Mouse (Mus musculus): ENCODE measurements around the gene Prkca. TPM values are rescaled to one million over a fixed set of nuclear protein-coding genes. Genes with fewer than 3 reads are reported as not detected.

The Prkca gene
- total and polyA plus RNA-seq, 2 experiments from 2014 or later: 7.9 to 32.0 TPM

DNA sequence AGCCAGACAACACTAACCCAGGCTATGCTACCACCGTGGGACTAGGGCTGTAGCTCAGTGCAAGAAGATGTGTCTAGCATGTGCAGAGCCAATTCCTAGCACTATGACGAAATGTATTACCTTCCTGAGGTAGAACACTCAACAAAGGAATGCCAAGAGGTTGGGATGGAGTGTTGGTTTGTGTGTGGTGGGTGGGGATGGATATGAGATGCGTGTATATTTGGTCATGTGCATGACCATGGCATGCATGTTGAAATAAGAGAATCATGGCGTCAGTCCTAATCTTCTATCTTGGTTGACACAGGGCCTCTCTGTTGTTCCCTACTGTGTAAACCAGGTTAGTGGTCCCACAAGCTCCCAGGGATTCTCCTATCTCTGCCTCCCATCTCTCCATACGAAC is 225.5 kb downstream of the Prkca start:
- H3K36me3 ChIP-seq (ENCODE audit: insufficient read depth, low read length): no peaks in the 10 kb centered on the region
- WGBS: 92% methylated on average over 5 of the region's 5 CpGs

DNA sequence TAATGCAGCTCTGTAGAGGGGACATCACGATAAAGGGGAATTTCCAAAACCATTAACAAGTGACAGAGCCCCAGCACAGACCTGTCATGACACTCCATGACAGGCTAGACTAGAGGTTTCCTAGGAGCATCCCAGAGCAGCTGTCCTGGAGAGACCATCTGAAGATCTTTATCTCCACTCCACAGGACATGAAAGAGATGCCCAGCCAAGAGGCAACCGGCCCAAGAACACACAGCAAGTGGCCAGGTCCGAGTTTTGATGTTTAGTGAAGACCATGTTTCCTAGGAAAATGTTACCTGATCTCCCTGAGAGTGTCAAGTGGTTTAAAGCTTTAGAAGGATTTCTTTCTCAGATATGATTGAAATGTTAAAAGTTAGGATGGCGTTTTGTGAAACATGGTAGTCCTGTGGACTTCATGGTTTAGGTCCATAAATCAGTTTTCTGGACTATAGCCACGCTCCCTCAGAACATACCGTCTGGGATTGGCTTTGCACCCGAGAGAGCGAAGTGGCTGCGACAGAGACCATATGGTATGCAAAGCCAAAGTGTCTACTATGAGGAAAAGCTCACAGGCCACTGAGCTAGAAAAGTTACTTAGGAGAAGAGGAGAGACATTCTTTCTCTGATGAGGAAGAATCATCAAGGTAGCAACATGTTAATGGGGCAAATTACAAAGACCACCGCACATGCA is 226.2 kb downstream of the Prkca start:
- no peak overlapping the region for H3K9ac ChIP-seq (replicated peaks; ENCODE audit: low read length, poor library complexity, severe bottlenecking)
- H3K4me3 ChIP-seq (ENCODE audit: low read depth, low read length): no peak overlapping the region
- H3K27me3 ChIP-seq (ENCODE audit: insufficient read depth, low read length): no peaks in the 10 kb centered on the region
- no peaks in the 10 kb centered on the region for H3K4me1 ChIP-seq (ENCODE audit: insufficient read depth, low read length)
- no peak overlapping the region for H3K27ac ChIP-seq (ENCODE audit: low read depth, low read length)
- H3K9me3 ChIP-seq (ENCODE audit: low read length): no peaks in the 10 kb centered on the region
- DNase-seq (ENCODE audit: low spot score): peak; percentile 24
- ATAC-seq (ENCODE audit: low FRiP score): no peak
- no peak overlapping the region for H3K4me2 ChIP-seq (ENCODE audit: low read depth, low read length, poor library complexity, severe bottlenecking)
- TF ChIP-seq CTCF (IDR thresholded peaks at IDR 0.05): no peak
- no peaks in the 10 kb centered on the region for H3K36me3 ChIP-seq (ENCODE audit: insufficient read depth, low read length)
- 89% methylated on average over 10 of the region's 10 CpGs for WGBS

More for the DNA sequence above, 225.5 kb downstream of the Prkca start:
- Histone ChIP-seq H3K27ac (ENCODE audit: low read depth, low read length) (no peak overlapping the region), H3K9ac (replicated peaks; ENCODE audit: low read length, poor library complexity, severe bottlenecking) (no peak overlapping the region), H3K9me3 (ENCODE audit: low read length) (no peaks in the 10 kb centered on the region), H3K4me2 (ENCODE audit: low read depth, low read length, poor library complexity, severe bottlenecking) (no peak overlapping the region), H3K4me1 (ENCODE audit: insufficient read depth, low read length) (no peaks in the 10 kb centered on the region), H3K4me3 (ENCODE audit: low read depth, low read length) (no peak overlapping the region), H3K27me3 (ENCODE audit: insufficient read depth, low read length) (no peaks in the 10 kb centered on the region)
- no peak for ATAC-seq (ENCODE audit: low FRiP score)
- no peak for DNase-seq (ENCODE audit: low spot score)
- TF ChIP-seq CTCF (IDR thresholded peaks at IDR 0.05): no peak

DNA sequence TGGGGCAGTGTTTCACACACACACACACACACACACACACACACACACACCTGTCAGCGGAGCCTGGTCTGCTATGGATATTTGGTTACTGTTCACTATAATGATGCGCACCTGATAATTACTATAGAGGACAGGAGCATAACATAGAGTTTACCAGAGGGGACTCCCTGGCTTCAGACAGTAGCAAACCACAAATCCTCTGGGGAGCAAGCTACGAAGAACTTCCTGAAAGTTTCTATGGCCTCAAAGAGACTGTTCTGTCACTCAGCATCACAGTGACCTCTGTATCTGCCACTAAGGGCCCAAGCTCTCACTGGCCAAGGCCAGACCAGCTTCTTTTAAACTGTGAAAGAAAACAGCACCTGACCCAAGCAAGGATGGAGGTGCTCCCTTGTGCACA is 229.6 kb downstream of the Prkca start:
- no peak overlapping the region for H3K4me3 ChIP-seq (ENCODE audit: low read depth, low read length)
- DNase-seq (ENCODE audit: low spot score): no peak
- TF ChIP-seq CTCF (IDR thresholded peaks at IDR 0.05): no peak
- H3K4me1 ChIP-seq (ENCODE audit: insufficient read depth, low read length): no peaks in the 10 kb centered on the region
- no peaks in the 10 kb centered on the region for H3K27me3 ChIP-seq (ENCODE audit: insufficient read depth, low read length)
- no peak overlapping the region for H3K27ac ChIP-seq (ENCODE audit: low read depth, low read length)
- WGBS: 92% methylated on average over 3 of the region's 3 CpGs
- no peaks in the 10 kb centered on the region for H3K9me3 ChIP-seq (ENCODE audit: low read length)
- H3K4me2 ChIP-seq (ENCODE audit: low read depth, low read length, poor library complexity, severe bottlenecking): no peak overlapping the region
- no peak for ATAC-seq (ENCODE audit: low FRiP score)
- no peak overlapping the region for H3K9ac ChIP-seq (replicated peaks; ENCODE audit: low read length, poor library complexity, severe bottlenecking)
- H3K36me3 ChIP-seq (ENCODE audit: insufficient read depth, low read length): no peaks in the 10 kb centered on the region

DNA sequence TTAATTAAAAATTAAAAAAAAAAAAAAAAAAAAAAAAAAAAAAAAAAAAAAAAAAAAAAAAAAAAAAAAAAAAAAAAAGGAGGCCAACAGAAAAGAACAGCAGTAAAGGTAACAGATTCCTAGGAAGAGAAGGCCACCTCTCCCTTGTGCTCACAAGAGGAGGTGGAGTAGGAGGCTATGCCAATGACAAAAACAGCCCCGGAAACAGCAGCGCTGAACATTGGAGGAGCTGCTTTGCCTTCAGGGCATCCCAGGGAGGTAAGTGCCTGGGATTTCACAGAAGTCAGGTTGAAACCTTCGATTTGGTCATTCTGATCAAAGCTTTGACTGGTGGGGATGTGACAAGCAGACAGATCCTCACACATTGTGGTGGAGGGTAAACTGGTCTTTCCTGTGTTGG is 231.3 kb downstream of the Prkca start:
- no peak for TF ChIP-seq CTCF (IDR thresholded peaks at IDR 0.05)
- Histone ChIP-seq H3K27me3 (ENCODE audit: insufficient read depth, low read length) (no peaks in the 10 kb centered on the region), H3K9me3 (ENCODE audit: low read length) (no peaks in the 10 kb centered on the region), H3K9ac (replicated peaks; ENCODE audit: low read length, poor library complexity, severe bottlenecking) (no peak overlapping the region), H3K27ac (ENCODE audit: low read depth, low read length) (no peak overlapping the region), H3K4me1 (ENCODE audit: insufficient read depth, low read length) (no peaks in the 10 kb centered on the region), H3K4me2 (ENCODE audit: low read depth, low read length, poor library complexity, severe bottlenecking) (no peak overlapping the region), H3K36me3 (ENCODE audit: insufficient read depth, low read length) (no peaks in the 10 kb centered on the region), H3K4me3 (ENCODE audit: low read depth, low read length) (no peak overlapping the region)
- ATAC-seq (ENCODE audit: low FRiP score): no peak
- 53% methylated on average over 3 of the region's 3 CpGs for WGBS
- no peak for DNase-seq (ENCODE audit: low spot score)

DNA sequence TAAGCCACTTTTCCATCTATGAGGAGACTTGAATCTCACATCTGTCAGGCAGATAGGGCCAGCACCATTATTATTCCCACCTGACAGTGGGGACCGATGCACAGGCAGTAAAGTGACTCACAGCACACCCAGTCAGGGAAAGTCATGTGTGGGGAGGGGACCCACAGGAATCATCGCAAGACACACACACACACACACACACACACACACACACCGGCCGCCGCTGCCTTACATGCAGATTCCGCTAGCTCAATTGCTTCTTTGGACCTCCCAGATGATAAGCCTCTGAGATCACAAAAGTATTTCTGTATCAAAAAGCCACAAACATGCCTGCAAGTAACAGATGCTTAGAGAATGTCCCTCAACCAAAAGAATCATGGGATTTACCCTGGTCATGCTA is 239.6 kb downstream of the Prkca start:
- Histone ChIP-seq H3K4me2 (ENCODE audit: low read depth, low read length, poor library complexity, severe bottlenecking) (no peak overlapping the region), H3K27me3 (ENCODE audit: insufficient read depth, low read length) (no peaks in the 10 kb centered on the region), H3K36me3 (ENCODE audit: insufficient read depth, low read length) (no peaks in the 10 kb centered on the region), H3K27ac (ENCODE audit: low read depth, low read length) (no peak overlapping the region), H3K9ac (replicated peaks; ENCODE audit: low read length, poor library complexity, severe bottlenecking) (no peak overlapping the region), H3K9me3 (ENCODE audit: low read length) (no peaks in the 10 kb centered on the region), H3K4me3 (ENCODE audit: low read depth, low read length) (no peak overlapping the region), H3K4me1 (ENCODE audit: insufficient read depth, low read length) (no peaks in the 10 kb centered on the region)
- DNase-seq (ENCODE audit: low spot score): no peak
- TF ChIP-seq CTCF (IDR thresholded peaks at IDR 0.05): no peak
- ATAC-seq (ENCODE audit: low FRiP score): no peak
- 97% methylated on average over 6 of the region's 6 CpGs for WGBS

DNA sequence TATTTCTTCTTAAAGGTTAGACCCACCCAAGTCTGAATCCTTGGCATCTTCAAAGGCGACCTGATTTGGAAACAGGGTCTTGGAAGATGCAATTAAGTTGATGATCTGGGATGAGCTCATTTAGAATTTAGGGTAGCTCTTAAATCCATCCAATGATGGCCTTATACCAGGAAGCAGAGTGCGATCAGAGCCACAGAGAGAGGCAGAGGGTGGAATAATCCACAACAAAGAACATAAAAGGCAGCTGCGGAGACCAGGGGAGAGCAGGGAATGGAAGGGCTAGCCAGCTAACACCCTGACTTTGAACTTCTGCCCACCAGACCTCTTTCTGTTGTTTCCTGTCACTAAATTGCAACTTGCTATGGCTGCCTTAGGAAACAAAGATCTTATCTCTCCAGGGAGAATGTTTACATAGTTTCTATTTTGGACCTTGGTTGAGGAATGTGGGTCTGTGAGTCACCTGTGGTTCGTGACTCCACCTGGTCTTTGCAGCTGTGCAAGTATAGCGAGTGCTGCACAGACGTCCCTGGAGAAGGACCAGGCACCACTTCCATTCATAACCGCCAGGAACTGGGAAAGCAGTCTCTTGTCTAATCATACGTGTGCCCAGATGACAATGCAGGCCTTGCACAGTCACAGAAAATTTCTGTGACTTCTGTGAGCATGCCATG is 242.3 kb downstream of the Prkca start:
- ATAC-seq (ENCODE audit: low FRiP score): no peak
- Histone ChIP-seq H3K9me3 (ENCODE audit: low read length) (no peaks in the 10 kb centered on the region), H3K27me3 (ENCODE audit: insufficient read depth, low read length) (no peaks in the 10 kb centered on the region), H3K27ac (ENCODE audit: low read depth, low read length) (no peak overlapping the region), H3K4me1 (ENCODE audit: insufficient read depth, low read length) (no peaks in the 10 kb centered on the region), H3K9ac (replicated peaks; ENCODE audit: low read length, poor library complexity, severe bottlenecking) (no peak overlapping the region), H3K36me3 (ENCODE audit: insufficient read depth, low read length) (no peaks in the 10 kb centered on the region), H3K4me3 (ENCODE audit: low read depth, low read length) (no peak overlapping the region), H3K4me2 (ENCODE audit: low read depth, low read length, poor library complexity, severe bottlenecking) (no peak overlapping the region)
- DNase-seq (ENCODE audit: low spot score): no peak
- WGBS: 83% methylated on average over 8 of the region's 8 CpGs
- no peak for TF ChIP-seq CTCF (IDR thresholded peaks at IDR 0.05)
